Mouse (Mus musculus): ENCODE results near the gene Samd1.

The Samd1 gene

DNA sequence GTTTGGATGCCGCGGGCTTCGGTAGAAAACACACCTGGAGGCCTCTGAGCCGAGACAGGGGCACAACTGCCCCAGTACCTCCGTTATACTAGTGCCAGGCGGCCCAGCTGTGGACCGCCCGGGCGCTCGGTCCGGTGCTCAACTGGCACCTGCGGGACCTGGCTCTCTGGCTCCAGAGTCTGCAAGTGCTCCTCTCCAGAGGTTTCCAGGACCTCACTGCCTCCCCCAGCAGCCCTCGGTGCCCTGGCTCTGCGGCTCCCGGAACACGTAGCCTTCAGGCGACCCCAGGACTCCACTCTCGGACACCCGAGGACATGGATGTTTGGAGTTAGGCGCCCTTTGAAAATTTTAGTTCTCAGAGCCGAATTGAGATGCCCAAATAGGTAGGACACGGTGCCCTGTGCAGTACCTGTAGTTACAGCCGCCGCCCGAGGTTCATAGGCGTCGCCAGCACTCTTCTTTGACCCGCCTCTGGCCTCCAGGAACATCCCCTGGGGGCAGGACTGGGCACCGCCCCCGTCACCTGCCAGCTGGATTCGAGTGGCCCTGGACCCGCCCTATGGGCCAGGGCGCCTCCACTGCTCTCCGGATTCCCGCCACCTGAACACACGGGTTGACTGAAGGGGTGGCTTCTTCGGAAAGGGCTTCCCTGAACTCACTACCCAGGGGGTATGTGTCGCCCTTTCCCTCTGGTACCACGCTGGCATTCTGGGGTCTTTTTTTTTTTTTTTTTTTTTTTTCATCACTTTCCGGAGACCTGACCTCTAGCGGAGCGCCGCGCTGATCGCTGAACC is 14.4 kb downstream of the Samd1 start, which contains the start of gene 2210011C24Rik:
2210011C24Rik (minus strand) TSS at position 467 of the 794 bp plus-strand sequence.
- no peak for DNase-seq (ENCODE audit: low spot score)

DNA sequence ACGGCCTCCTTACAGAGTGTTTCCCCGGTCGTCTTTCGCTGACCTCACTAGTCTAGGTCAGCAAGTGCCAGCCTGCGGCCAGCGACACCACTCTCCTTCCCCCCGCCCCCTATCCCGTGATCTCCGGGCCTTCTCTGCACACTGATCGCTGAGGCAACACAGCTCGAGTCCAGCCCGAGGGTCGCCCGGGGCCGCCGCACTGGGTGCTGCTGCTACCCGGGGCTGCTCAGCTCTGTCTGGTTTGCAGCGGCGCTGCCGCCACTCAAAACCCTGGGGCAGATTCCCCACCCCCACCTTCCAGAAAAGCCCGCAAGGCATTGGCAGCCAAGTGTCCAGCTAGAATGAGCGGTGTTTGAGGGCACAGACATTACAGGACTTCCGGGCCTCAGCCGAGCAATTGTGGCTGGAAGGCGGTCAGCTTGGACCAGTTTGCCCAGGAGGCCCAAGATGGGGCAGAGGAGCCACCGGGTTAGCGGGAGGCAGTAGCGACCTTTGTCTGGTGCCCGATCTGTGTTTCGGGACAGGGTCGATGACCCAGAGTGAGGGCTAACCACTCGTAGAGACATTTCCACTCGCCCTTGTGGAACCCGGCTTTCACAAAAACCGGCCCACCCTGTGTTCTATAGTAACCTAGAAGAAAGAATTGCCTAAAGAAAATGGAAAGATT is 15.2 kb downstream of the Samd1 start:
- peak; percentile 80 for DNase-seq (ENCODE audit: low spot score)

GRCm38 (mm10) chr8:84015833-84016232 is 18.4 kb downstream of the Samd1 start:
- DNase-seq (ENCODE audit: low spot score), result no peak

GRCm38 (mm10) chr8:84019738-84020137 is 22.3 kb downstream of the Samd1 start:
- DNase-seq (ENCODE audit: low spot score), result no peak

GRCm38 (mm10) chr8:84021096-84021495 is 23.6 kb downstream of the Samd1 start, which contains the start of gene Palm3:
Palm3 (plus strand) TSS chr8:84021471.
- DNase-seq (ENCODE audit: low spot score), result peak; percentile 41

GRCm38 (mm10) chr8:84021569-84021968 is 24.1 kb downstream of the Samd1 start:
- DNase-seq (ENCODE audit: low spot score), result no peak

GRCm38 (mm10) chr8:84023085-84023484 is 25.6 kb downstream of the Samd1 start:
- DNase-seq (ENCODE audit: low spot score), result no peak

- no peak for DNase-seq (ENCODE audit: low spot score)
Measured at GRCm38 (mm10) chr8:84023631-84024030, 26.2 kb downstream of the Samd1 start.

- peak; percentile 90 for DNase-seq (ENCODE audit: low spot score)
Measured at GRCm38 (mm10) chr8:84024171-84024570, 26.7 kb downstream of the Samd1 start.

- DNase-seq (ENCODE audit: low spot score), result peak; percentile 84
Measured at GRCm38 (mm10) chr8:84025863-84026262, 28.4 kb downstream of the Samd1 start.

DNA sequence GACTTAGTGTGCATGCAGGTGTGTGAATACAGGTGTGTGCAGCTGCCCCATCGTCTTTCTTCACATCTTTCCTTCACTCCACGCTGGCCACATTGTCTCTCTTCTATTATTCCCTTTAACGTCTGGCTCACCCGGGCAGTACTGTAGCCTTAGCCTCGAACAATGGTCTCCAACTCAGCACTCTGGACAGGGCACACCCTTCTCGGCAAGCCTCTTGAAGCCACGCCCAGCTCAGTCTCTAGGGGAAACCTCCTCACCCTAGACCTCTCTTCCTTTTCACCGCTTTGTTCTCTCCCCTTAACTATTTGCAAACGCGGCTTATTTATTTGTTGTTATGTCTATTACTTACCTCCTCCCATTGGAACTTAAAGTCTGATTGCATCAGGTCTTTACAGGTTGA is 30.0 kb downstream of the Samd1 start:
- DNase-seq (ENCODE audit: low spot score), result peak; percentile 65

DNA sequence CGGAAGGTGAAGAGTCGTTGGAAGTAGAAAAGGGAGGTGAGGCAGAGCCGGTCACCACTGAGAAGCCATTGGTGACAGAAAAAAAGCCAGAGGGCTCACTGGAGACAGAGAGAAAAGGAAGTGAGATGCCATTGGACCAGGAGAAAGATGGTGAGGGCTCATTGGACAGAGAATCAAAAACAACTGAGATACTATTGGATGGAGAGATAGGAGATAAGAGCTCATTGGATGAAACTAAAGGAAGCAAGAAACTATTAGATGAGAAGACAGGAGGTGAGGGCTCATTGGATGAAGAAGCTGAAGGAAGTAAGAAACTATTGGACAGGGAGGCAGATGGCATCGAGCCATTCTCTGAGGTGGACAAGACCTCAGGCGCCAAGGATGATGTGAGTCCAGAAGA is 31.8 kb downstream of the Samd1 start:
- DNase-seq (ENCODE audit: low spot score), result no peak

DNA sequence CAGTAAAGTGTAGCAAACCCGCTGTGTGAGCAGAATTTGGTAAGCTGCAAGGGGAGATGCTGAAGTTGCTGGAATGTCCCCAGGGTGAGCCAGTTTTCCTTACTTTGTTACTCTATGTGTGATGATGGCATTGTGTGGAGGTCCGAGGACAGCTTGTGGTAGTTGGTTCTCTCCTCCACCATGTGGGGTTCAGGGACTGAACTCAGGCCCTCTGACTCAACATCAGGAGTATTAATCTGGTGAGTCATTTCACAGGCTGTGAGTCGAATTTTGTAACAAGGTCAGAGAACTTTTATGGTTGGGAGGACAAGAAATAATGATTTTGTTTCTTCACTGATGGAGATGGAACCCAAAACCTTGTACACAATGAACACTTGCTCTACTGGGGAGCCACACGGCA is 35.3 kb downstream of the Samd1 start:
- DNase-seq (ENCODE audit: low spot score), result no peak

- DNase-seq (ENCODE audit: low spot score), result no peak
Measured at GRCm38 (mm10) chr8:84038015-84038414, 40.5 kb downstream of the Samd1 start.

DNA sequence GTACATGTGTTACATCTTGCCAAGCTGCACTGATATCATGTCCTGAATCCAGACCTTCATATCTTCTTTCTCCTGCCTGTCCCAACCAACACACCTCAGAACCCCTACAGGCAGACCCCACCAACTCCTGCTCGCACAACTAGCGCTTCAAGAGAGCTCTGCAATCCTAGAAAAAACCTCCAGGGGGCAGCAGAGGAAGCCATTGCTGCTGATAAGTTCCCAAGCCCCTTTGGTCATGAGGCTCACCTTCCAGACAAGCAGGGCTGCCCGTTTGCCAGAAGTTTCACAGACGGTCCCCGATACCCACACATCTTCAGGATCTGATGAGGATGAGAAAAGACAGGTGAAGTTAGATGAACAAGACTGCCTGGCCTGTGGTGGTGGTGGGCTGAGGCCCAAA is 41.6 kb downstream of the Samd1 start:
- peak; percentile 76 for DNase-seq (ENCODE audit: low spot score)

DNA sequence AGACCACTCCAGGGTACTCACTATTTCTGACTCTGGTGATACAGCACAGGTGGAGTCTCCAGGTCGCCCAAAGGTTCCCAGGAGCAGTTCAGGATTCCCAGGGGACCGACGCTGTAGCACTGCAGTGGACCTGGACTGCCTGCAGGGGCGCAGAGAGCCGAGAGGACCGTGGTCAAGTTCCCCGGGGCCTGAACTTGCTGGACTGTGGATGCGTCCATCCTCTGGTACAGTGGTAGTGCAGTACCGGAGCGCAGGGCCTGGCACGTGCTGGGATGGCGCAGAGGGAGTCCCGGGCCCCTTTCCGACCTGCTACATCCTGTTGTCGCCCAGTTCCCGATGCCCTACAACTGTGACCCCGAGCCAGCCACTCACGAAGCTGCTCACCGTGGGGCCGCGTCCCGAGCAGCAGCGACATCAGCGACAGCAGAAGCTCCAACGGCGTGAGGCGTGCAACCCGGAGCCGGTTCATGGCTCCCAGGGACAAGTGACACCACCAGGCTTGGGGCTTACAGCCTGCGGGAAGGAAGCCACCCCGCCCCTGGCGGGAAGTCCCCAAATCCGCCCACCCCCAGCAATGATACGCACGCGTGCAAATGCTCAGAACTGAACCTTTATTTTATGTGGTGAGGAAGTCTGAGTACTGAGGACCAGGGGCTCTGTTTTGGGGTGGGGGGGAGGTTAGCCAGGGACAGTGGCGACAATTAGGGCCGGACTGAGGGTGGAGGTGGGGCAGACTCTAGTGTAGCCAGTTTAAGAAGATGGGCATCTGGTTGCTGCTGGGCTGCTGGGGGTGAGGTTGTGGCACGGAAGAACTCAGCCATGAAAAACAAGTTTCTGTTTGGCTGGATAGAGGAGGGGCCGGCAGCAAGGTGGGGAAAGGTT is 44.8 kb downstream of the Samd1 start, which contains the start of gene Il27ra:
Il27ra (minus strand) TSS at position 524 of the 882 bp plus-strand sequence.
- DNase-seq (ENCODE audit: low spot score), result peak; percentile 87

- no peak for DNase-seq (ENCODE audit: low spot score)
Measured at GRCm38 (mm10) chr8:84042948-84043342, 45.5 kb downstream of the Samd1 start.

DNA sequence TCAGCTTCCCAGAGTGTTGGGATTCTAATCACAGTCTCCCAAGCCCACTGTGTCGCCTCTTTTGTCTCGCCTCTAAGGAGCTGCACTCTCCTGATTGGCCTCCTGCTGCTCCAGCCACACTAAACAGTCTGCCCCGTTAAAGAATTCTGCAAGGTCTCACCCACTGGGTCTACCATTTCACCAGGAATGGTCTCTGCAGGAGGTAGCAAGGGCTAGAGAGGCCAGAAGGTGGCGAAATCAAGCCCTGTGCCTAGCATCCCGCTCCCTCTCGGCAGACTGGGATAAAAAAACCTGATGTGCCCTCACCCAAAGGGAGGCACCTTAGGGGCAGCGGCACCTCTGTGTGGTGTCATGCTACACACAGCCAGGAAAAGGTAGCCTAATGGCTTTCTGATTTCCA is 46.6 kb downstream of the Samd1 start:
- DNase-seq (ENCODE audit: low spot score), result peak; percentile 18

- DNase-seq (ENCODE audit: low spot score), result no peak
Measured at GRCm38 (mm10) chr8:84044900-84045299, 47.4 kb downstream of the Samd1 start, which contains the start of gene Rln3. Rln3 (minus strand) TSS chr8:84045000.

DNA sequence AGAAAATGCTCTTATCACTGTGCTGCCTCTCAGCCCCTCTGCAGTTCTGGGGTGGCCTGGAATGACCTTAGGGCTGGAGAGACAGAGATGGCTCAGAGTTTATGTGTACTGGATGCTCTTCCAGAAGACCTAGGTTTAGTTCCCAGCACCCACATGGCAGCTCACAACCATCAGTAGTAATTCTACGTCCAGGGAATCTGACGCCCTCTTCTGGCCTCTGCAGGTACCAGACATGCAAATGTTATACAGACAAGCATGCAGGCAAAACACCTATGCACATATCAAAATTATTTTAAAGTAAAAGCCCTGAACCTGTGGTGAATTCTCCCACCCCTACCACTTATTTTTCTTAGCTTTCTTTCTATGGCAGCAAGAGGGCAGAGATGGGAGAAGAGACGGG is 49.0 kb downstream of the Samd1 start:
- no peak for DNase-seq (ENCODE audit: low spot score)

DNA sequence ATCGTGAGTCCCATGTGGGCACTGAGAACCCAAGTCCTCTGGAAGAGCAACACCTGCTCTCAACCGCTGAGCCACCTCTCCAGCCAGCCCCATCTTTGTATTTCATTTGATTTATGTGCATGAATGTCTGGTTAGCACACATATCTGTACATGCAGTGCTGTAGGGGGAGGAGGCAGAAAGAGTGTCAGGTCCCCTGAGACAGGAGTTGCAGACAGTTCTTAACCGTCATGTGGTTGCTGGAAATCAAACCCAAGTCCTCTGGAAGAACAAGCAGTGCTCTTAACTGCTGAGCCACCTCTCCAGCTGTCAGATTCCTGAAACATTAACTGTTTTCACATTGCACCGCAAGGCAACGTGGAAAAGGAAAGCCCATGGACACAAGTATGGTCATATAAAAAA is 50.7 kb downstream of the Samd1 start:
- no peak for DNase-seq (ENCODE audit: low spot score)
